Mouse (Mus musculus) stomach, embryonic 15.5 days (tissue): ENCODE results near the gene Tspoap1. TPM values are rescaled to one million over a fixed set of nuclear protein-coding genes. Genes with fewer than 3 reads are reported as not detected.

Experiments
- ATAC-seq: fragments of 200-750 bp; cut with Nextera tagmentation; 2 replicates; pipeline ENCODE4 v1.8.0; 2017; ENCODE audit warnings: low read depth, moderate number of reproducible peaks, moderate TSS enrichment; ENCODE audit not compliant: insufficient read depth, low FRiP score
- H3K27ac ChIP-seq: fragments of 300-500 bp; sonication (generic); 2 replicates; pipeline ENCODE4 v1.5.1; 2015; ENCODE audit warnings: mild to moderate bottlenecking, inconsistent platforms
- H3K27me3 ChIP-seq: fragments of 300-500 bp; sonication (generic); replicated peaks from 2 replicates; pipeline ENCODE4 v1.6.1; 2015; ENCODE audit warnings: inconsistent platforms
- H3K36me3 ChIP-seq: fragments of 300-500 bp; sonication (generic); 2 replicates; pipeline ENCODE4 v1.6.1; 2015; ENCODE audit warnings: inconsistent platforms
- H3K4me1 ChIP-seq: fragments of 300-500 bp; sonication (generic); 2 replicates; pipeline ENCODE4 v1.6.1; 2015; ENCODE audit warnings: inconsistent platforms
- H3K4me2 ChIP-seq: fragments of 300-500 bp; sonication (generic); 2 replicates; pipeline ENCODE4 v1.6.1; 2015; ENCODE audit warnings: mild to moderate bottlenecking, inconsistent platforms
- H3K4me3 ChIP-seq: fragments of 300-500 bp; sonication (generic); replicated peaks from 2 replicates; pipeline ENCODE4 v1.5.1; 2015; ENCODE audit warnings: inconsistent platforms
- H3K9ac ChIP-seq: fragments of 300-500 bp; sonication (generic); 2 replicates; pipeline ENCODE4 v1.6.1; 2015; ENCODE audit warnings: inconsistent platforms
- H3K9me3 ChIP-seq: fragments of 300-500 bp; sonication (generic); 2 replicates; pipeline ENCODE4 v1.6.1; 2016; ENCODE audit warnings: inconsistent platforms
- WGBS: fragments of 180-500 bp; shearing (Covaris S2); methylation state at CpG from one replicate; pipeline ENCODE4 v1.1.7; 2015; 5-methylcytosine and 5-hydroxymethylcytosine counted together
- polyA plus RNA-seq: library from polyadenylated mRNA; unstranded; fragments of >200 nt; fragmentation: Nextera tagmentation; extraction: Ambion mirVana; gene quantifications from 2 replicates; pipeline ENCODE4 v1.2.1, GENCODE M21; 2015

Gene Tspoap1
- 2.0 and 2.8 TPM in 2 replicates for polyA plus RNA-seq

DNA sequence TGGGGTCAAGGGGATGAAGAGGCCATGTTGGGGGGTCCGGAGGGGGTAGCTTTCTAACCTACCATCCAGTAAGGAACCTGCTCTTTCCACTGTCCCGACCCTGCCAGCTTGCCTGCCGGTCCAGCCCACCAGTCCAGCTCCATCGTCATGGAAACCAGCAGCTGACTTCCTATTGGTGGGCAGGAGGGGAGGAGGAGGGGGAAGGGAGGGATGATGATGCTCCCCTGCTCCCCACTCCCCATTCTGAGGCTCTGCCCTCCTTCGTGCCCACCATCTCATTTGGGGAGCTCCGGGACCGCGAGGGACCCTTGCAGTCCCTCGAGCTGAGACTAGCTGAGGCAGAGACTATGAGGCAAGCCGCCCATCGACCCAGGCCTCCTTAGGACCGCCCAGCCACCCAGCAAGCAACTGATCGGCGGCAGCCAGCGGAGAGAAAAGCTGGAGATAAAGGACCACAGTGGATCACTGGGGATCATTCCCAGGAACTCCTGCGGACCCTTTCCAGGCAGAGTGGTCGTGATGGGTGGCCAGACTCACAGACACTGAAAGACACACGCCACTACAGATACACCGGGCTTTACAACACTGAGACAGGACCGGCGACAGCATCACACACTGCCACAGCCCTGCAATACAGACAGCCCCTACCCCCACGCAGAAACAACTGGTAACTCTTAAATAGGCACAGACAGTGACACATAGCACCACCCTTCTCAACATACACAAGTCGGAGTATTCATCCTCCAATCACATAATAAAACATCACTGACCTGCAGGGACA is at the start of gene Tspoap1:
Tspoap1 (plus strand) TSS at position 241 of the 781 bp plus-strand sequence.
- H3K36me3 ChIP-seq = no peaks in the 10 kb centered on the region
- 9% methylated on average over 23 of the region's 23 CpGs for WGBS
- no peaks in the 10 kb centered on the region for H3K9me3 ChIP-seq
- H3K9ac ChIP-seq = no peak within 1 kb of the TSS
- peaks cover 54% of the 10 kb centered on the region for H3K27me3 ChIP-seq
- H3K4me1 ChIP-seq = peaks cover 16% of the 10 kb centered on the region
- peak within 1 kb of the TSS; percentile 13; the same call in 1 of the 2 replicates for H3K4me2 ChIP-seq
- H3K4me3 ChIP-seq = no peak within 1 kb of the TSS
- H3K27ac ChIP-seq = no peak within 1 kb of the TSS
- no peak for ATAC-seq

DNA sequence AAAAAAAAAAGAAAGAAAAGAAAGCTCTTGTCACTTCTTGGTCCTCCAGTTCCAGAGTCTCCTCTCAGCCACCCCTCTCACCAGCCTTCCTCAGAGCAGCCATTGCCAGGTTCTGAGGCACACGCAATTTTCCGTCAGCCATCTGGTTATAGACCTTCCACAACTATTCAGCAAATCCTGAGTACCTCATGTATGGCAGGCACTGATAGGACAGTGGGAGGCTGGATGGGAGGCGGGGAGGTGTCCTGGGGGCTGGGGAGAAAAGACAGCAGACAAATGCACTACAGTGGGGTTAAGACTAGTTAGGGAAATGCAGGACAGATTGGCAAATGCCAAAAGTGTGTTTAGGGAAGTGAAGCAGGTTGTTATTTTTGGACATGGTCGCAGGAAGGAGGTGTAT is 48.2 kb upstream of the Tspoap1 start:
- H3K4me2 ChIP-seq = no peak overlapping the region
- H3K27me3 ChIP-seq = no peaks in the 10 kb centered on the region
- H3K9ac ChIP-seq = no peak overlapping the region
- no peaks in the 10 kb centered on the region for H3K36me3 ChIP-seq
- 78% methylated on average over 4 of the region's 4 CpGs for WGBS
- no peak for ATAC-seq
- H3K4me1 ChIP-seq = peaks cover 21% of the 10 kb centered on the region
- no peak overlapping the region for H3K27ac ChIP-seq
- no peaks in the 10 kb centered on the region for H3K9me3 ChIP-seq
- H3K4me3 ChIP-seq = no peak overlapping the region

DNA sequence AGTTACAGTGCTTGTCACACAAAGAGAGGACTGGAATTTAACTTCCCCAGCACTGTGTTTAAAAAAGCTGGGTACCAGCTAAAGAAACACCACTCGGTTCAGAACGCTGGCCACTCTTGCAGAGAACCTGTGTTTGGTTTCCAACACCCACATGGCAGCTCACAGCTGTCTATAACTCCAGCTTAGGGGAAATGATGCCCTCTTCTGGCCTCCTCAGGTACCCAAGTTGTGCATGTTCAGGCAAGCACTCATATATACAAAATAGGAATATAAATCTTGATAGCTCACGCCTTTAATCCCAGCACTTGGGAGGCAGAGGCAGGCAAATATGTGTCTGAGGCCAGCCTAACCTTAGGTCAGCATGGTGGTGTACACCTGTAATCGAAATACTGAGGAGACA is 44.3 kb upstream of the Tspoap1 start:
- H3K27ac ChIP-seq = no peak overlapping the region
- no peak overlapping the region for H3K9ac ChIP-seq
- no peak overlapping the region for H3K4me2 ChIP-seq
- no peaks in the 10 kb centered on the region for H3K36me3 ChIP-seq
- H3K9me3 ChIP-seq = no peaks in the 10 kb centered on the region
- no peak for ATAC-seq
- 86% methylated on average over 4 of the region's 4 CpGs for WGBS
- no peaks in the 10 kb centered on the region for H3K27me3 ChIP-seq
- peaks cover 7% of the 10 kb centered on the region; the same call in 1 of the 2 replicates for H3K4me1 ChIP-seq
- no peak overlapping the region for H3K4me3 ChIP-seq

DNA sequence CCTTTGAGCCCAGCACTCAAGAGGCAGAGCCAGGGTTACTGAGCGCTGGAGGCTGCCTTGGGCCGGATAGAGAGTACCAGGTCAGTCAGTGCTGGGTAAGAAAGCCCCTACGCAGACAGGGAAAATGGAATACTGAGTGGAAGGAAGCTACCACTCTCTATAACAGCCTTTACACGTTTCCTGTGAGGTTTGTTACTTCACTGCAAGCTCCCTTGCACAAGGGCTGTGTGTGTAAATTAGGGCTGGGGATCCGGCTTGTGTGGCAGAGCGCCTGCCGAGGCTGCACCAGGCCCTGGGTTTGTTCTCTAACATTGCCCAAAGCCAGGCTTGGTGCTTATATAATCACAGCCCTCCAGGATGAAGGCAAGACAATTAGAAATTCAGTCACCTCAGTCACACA is 40.8 kb upstream of the Tspoap1 start:
- Histone ChIP-seq H3K27ac (no peak overlapping the region), H3K4me2 (no peak overlapping the region), H3K9ac (no peak overlapping the region), H3K27me3 (no peaks in the 10 kb centered on the region), H3K9me3 (no peaks in the 10 kb centered on the region), H3K4me1 (peaks cover 7% of the 10 kb centered on the region; the same call in 1 of the 2 replicates), H3K36me3 (no peaks in the 10 kb centered on the region), H3K4me3 (no peak overlapping the region)
- no peak for ATAC-seq
- 80% methylated on average over 7 of the region's 7 CpGs for WGBS

DNA sequence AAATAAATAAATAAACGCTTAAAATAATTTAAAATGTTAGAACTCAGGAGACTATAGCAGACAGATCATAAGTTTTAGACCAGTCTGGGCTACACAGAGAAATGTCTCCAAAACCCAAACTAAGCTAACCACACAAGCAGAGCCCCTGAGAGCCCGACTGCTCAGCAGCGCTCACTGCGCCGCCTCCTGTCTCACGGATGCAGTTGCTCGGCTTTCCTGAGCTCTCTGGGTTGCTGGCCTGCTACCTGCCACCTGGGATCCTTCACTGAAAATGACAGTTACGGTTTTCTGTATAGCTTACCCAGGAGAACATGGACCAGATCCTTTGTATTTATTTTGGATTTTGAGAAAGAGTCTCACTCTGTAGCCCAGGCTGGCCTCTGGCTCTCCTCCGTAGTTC is 40.0 kb upstream of the Tspoap1 start:
- Histone ChIP-seq H3K27me3 (no peaks in the 10 kb centered on the region), H3K4me2 (no peak overlapping the region), H3K9me3 (no peaks in the 10 kb centered on the region), H3K27ac (peak overlapping the region; percentile 44), H3K36me3 (no peaks in the 10 kb centered on the region), H3K4me1 (peaks cover 10% of the 10 kb centered on the region; the same call in 1 of the 2 replicates), H3K9ac (no peak overlapping the region), H3K4me3 (no peak overlapping the region)
- WGBS = 46% methylated on average over 9 of the region's 9 CpGs
- ATAC-seq = no peak

DNA sequence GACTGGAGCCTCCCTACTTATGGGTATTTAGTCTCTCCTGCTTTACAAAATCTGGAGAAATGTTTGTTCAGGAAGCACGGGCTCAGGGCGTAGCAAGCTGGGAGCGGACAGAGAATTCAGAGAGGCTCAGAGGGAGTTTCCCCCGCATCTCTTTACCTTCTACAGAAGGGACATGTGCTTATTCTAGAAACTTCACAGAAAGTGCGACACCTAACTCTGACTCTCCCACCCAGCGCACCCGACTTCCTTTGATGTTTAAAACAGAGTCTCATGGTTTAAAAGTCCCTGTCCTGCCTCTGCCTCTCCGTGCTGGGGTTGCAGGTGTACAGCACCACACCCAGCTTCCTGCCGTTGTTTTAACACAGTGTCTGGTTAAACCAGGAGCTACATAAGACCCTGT is 39.5 kb upstream of the Tspoap1 start:
- no peak overlapping the region for H3K4me2 ChIP-seq
- no peak overlapping the region for H3K4me3 ChIP-seq
- no peaks in the 10 kb centered on the region for H3K36me3 ChIP-seq
- peak overlapping the region; percentile 44 for H3K27ac ChIP-seq
- no peak for ATAC-seq
- H3K9me3 ChIP-seq = no peaks in the 10 kb centered on the region
- 49% methylated on average over 9 of the region's 9 CpGs for WGBS
- H3K9ac ChIP-seq = no peak overlapping the region
- H3K4me1 ChIP-seq = peaks cover 16% of the 10 kb centered on the region
- no peaks in the 10 kb centered on the region for H3K27me3 ChIP-seq

DNA sequence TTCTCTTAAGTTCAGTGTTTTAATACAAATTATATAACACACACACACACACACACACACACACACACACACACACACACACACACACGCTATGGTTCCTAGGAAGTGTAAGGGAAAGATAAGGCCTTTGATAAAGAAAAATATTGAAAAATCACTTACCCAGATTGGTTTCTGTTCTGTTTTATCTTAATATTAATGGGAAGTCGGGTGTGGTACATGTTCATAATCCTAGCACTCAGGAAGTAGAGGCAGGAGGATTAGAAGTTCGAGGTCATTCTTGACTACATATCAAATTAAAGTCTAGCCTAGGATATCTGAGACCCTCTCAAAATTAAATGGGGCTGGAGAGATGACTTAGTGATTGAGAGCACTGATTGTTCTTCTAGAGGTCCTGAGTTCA is 38.2 kb upstream of the Tspoap1 start:
- H3K27me3 ChIP-seq = no peaks in the 10 kb centered on the region
- no peak overlapping the region for H3K27ac ChIP-seq
- no peak overlapping the region for H3K9ac ChIP-seq
- no peaks in the 10 kb centered on the region for H3K36me3 ChIP-seq
- no peak overlapping the region for H3K4me3 ChIP-seq
- no peak for ATAC-seq
- peaks cover 28% of the 10 kb centered on the region for H3K4me1 ChIP-seq
- WGBS = 74% methylated on average over 3 of the region's 3 CpGs
- H3K9me3 ChIP-seq = no peaks in the 10 kb centered on the region
- H3K4me2 ChIP-seq = no peak overlapping the region

DNA sequence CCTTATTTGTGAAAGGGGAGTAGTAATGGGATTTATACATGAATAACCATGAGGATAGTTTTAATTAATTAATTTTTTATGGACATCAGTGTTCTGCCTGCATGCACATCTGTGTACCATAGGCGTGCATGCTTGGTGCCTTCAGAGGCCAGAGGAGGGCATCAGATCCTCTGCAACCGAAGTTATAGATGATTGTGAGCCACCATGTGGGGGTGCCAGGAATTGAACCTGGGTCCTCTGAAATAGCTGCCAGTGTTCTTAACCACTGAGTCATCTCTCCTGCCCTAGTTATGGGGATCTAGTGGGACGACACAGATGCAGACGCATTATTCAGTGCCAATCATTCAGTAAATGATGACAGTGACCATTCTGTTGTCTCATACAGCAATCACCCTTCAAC is 37.5 kb upstream of the Tspoap1 start:
- H3K36me3 ChIP-seq = no peaks in the 10 kb centered on the region
- no peaks in the 10 kb centered on the region for H3K27me3 ChIP-seq
- no peaks in the 10 kb centered on the region for H3K9me3 ChIP-seq
- H3K4me3 ChIP-seq = no peak overlapping the region
- no peak overlapping the region for H3K27ac ChIP-seq
- ATAC-seq = no peak
- no peak overlapping the region for H3K4me2 ChIP-seq
- 83% methylated on average over 4 of the region's 4 CpGs for WGBS
- peaks cover 28% of the 10 kb centered on the region for H3K4me1 ChIP-seq
- no peak overlapping the region for H3K9ac ChIP-seq

DNA sequence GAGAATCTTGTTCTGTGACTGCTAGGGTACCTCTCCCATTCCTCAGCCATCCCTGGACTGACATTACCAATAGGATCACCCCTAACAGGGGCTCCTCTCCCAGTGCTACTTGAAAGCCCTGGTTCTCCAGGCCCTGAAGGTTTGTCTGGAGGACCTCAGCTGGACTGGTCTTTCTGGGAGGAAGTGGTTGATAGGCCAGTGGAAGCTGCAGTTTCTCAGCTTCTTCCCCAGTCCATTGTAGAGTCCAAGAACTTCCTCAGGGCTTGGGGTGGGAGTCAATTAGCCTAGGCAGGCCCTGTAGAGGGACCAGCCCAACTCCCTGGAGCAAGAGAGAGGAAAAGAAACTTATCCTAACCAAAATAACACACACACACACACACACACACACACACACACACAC is 34.8 kb upstream of the Tspoap1 start:
- Histone ChIP-seq H3K4me1 (peaks cover 26% of the 10 kb centered on the region), H3K4me3 (no peak overlapping the region), H3K9ac (no peak overlapping the region), H3K4me2 (peak overlapping the region; percentile 33; the same call in 1 of the 2 replicates), H3K9me3 (no peaks in the 10 kb centered on the region), H3K27me3 (no peaks in the 10 kb centered on the region), H3K27ac (peak overlapping the region; percentile 84), H3K36me3 (no peaks in the 10 kb centered on the region)
- ATAC-seq = no peak

DNA sequence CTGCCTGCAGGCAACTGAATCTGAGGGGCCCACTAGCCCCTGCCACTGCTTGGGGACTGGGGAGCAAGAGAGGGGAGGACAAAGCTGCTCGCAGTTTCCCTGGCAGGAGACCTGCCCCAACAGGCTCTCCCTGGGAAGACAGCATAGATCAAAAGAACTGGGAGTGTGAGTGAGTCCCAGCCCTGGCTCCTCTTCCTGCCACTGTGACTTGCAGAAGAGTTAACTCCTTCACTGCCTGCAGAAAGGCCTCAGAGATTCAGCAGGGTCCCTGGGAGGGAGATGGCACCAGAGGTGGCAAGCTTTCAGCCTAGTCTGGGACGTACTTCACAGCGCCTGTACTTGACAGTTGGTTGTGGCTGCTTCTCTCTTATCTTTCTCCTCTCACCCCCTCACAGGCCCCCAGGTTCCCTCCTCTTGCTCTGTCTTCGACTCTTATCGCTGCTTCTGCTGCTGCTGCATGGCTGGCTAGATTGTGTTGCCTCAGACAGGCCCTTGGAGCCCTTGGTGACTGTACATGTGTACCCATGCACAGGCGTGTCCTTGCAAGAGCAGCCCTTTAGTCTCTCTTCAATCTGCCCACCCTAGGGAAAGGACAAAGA is 34.3 kb upstream of the Tspoap1 start:
- peak; percentile 92 for ATAC-seq
- Histone ChIP-seq H3K4me2 (peak overlapping the region; percentile 33; the same call in 1 of the 2 replicates), H3K4me1 (peaks cover 21% of the 10 kb centered on the region), H3K9ac (no peak overlapping the region), H3K9me3 (no peaks in the 10 kb centered on the region), H3K27ac (peak overlapping the region; percentile 84), H3K27me3 (no peaks in the 10 kb centered on the region), H3K36me3 (no peaks in the 10 kb centered on the region), H3K4me3 (no peak overlapping the region)
- 24% methylated on average over 6 of the region's 6 CpGs for WGBS

DNA sequence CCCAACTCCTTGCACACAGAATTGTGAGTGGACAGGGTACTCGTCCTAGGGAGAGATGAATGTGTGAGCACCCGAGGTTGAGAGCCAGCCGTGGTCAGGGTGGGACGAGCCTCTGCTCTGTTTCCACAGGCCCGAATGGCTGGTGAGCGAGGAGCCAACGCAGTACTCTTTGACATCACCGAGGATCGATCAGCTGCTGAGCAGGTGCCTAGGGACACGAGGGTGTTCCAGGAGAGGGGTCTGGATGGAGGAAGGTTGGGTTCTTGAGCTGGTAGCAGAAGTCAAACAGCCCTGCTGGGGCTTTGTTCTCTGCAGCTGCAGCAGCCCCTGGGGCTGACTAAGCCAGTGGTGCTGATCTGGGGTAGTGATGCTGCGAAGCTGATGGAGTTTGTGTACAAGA is 33.3 kb upstream of the Tspoap1 start:
- Histone ChIP-seq H3K9ac (no peak overlapping the region), H3K36me3 (no peaks in the 10 kb centered on the region), H3K27me3 (no peaks in the 10 kb centered on the region), H3K4me3 (no peak overlapping the region), H3K27ac (peak overlapping the region; percentile 84; the same call in 1 of the 2 replicates), H3K4me2 (no peak overlapping the region), H3K4me1 (peaks cover 21% of the 10 kb centered on the region), H3K9me3 (no peaks in the 10 kb centered on the region)
- WGBS = 60% methylated on average over 11 of the region's 11 CpGs
- no peak for ATAC-seq

DNA sequence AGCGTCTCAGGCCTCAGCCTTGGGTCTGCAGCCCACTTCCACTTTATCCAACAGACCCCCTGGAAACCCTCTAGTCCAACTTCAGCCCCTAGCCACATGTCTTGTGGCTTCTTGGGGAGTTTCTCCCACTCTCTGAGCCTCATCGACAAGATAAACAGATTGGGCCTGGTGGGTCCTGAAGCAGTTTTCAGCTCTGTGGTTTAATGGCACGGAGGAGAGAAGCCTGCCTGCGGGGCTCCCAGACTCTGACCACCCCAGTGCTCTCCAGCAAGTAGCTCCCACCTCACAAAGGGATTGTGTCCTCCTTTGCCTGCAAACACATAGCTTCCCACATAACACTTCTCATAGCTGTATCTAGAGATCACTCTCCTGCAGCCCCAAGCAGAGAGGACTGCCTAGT is 32.9 kb upstream of the Tspoap1 start:
- Histone ChIP-seq H3K36me3 (no peaks in the 10 kb centered on the region), H3K4me3 (no peak overlapping the region), H3K4me2 (no peak overlapping the region), H3K27ac (no peak overlapping the region), H3K9ac (no peak overlapping the region), H3K27me3 (no peaks in the 10 kb centered on the region), H3K4me1 (peaks cover 21% of the 10 kb centered on the region), H3K9me3 (no peaks in the 10 kb centered on the region)
- ATAC-seq = no peak
- WGBS = 63% methylated on average over 4 of the region's 4 CpGs
